Mouse (Mus musculus): Measurements from ENCODE around the gene Esyt2. TPM values are rescaled to one million over a fixed set of nuclear protein-coding genes. Genes with fewer than 3 reads are reported as not detected.

Gene Esyt2
- 1 to 10 TPM in 1 of 2 experiments, under 1 TPM in 1; 0.97 to 7.7 TPM for polyA plus RNA-seq (2012; fragmentation: generic; extraction: Trizol)

GRCm38 (mm10) chr12:116280653-116281364 is at the start of gene Esyt2:
TSS of gene Esyt2 (plus strand) at chr12:116281196.

GRCm38 (mm10) chr12:116262555-116263341 is 18.2 kb upstream of the Esyt2 start, which contains the start of gene Wdr60:
TSS of gene Wdr60 (minus strand) at chr12:116263022.

DNA sequence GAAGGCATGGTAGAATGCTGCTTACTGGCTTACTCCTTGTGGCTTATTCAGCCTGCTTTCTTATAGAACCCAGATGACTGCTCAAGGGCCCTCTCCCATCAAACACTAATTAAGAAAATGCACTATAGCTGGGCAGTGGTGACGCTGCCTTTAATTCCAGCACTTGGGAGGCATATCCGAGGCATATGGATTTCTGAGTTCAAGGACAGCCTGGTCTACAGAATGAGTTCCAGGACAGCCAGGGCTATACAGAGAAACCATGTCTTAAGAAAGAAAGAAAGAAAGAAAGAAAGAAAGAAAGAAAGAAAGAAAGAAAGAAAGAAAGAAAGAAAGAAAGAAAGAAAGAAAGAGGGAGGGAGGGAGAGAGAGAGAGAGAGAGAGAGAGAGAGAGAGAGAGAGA is 5.9 kb upstream of the Esyt2 start, which contains the start of gene Gm11027:
Gene Gm11027, plus strand, starts transcription at position 301 of the 400 bp plus-strand sequence.

DNA sequence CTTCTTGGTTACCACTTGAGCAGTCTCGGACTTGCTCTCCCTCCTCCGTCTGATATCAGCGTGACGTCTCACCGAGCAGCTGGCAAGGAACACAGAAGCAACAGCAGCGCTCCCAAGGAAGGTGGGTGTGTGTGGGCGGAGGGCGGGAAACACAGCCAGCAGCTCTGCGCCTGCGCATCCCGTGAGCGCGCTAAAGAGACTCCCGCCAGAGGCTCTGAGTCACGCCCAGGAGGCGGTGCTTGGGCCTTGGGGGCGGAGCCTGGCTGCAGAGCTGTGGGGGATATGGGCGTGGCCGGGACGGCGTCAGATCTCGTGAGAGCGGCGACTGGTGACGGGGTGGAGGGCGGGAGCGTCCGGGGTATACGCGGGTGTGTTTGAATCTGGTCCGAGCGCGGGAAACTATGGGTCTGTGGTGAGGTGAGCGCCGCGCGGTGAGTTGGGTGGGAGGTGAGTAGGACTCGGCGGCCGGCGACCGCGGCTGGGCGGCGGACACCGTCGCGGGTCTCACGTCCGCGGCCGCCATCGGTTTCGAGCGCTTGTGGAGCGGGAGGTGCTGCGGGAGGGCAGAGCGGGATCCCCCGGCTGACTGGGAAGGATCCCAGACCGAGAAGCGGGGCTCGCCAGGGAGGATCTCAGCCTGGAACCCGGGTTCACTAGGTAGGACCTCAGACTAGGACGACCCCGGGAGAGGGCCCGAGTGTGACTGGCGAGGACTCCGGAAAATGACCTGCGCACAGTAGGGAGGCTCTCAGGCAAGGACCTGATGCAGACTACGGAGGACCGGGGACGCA is 124.2 kb downstream of the Esyt2 start, which contains the start of gene Ncapg2:
Gene Ncapg2, plus strand, starts transcription at position 358 of the 791 bp plus-strand sequence.

Other genes with a start within 250 kb of the Esyt2 start
- gene Zfp386, start 233.5 kb upstream of the Esyt2 start, polyA plus RNA-seq (2012; fragmentation: generic; extraction: Trizol): 1 to 10 TPM in 1 of 2 experiments, under 1 TPM in 1; 0.92 to 7.6 TPM
- gene Vipr2, start 203.5 kb upstream of the Esyt2 start, polyA plus RNA-seq (2012; fragmentation: generic; extraction: Trizol): not detected
- 1 to 10 TPM in 1 of 2 experiments, under 1 TPM in 1; 0.98 to 7.0 TPM for gene Wdr60, start 18.2 kb upstream of the Esyt2 start, polyA plus RNA-seq (2012; fragmentation: generic; extraction: Trizol)
- not detected for gene Gm11027, start 5.8 kb upstream of the Esyt2 start, polyA plus RNA-seq (2012; fragmentation: generic; extraction: Trizol)
- gene Ncapg2, start 124.2 kb downstream of the Esyt2 start, polyA plus RNA-seq (2012; fragmentation: generic; extraction: Trizol): 1 to 10 TPM in 1 of 2 experiments, under 1 TPM in 1; 0.62 to 3.1 TPM
- gene Ptprn2, start 204.5 kb downstream of the Esyt2 start, polyA plus RNA-seq (2012; fragmentation: generic; extraction: Trizol): not detected

Data from C3H10T1/2 (cell line).